In the genomic region with DNA sequence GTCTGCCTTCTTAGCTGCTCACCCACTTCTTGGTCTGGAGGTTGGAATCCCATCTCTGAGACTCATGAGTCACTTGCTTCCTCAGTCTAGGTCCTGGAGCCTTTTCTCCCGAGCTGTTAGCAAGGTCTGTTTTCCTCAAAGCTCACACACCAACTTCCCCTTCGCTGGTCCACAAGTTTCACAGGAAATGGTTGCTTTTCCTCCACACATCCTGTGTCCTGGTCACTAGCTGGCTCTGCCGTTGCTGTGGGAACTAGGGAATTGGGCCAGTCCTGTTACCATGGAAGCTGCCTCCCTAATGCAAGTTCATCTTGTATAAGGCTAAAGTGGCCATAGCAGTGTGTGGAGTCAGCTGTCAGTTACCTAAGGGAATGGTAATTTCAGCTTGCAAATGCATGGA, we compare ENCODE assay signal across 9 mouse cellular contexts. TPM values are rescaled to one million over a fixed set of nuclear protein-coding genes. Genes with fewer than 3 reads are reported as not detected.
DNase-seq lines count a peak whose midpoint lies in the region; ATAC-seq and TF ChIP-seq lines count a peak whose summit lies in the region.
"Had no signal": no experiment of that assay in that cellular context is flagged by ENCODE, and none has a peak within 500 bp of the region (broad histone marks: within the 10 kb centered on the region; RNA-seq: fewer than 3 reads in every experiment).

No protein-coding gene starts in this region.

- H3K4me2 ChIP-seq in kidney, embryonic 15.5 days: no peak overlapping the region
- no peak overlapping the region for H3K4me2 ChIP-seq in kidney, embryonic 14.5 days (replicated peaks; ENCODE audit: low read depth, low read length)
- H3K4me2 ChIP-seq in heart, embryonic 16.5 days (ENCODE audit: low read depth, low read length): no peak overlapping the region
- no peak overlapping the region for H3K4me2 ChIP-seq in lung, postnatal 0 days (replicated peaks; ENCODE audit: low read depth, low read length)
- H3K4me2 ChIP-seq: limb, embryonic 12.5 days had no signal

- H3K9me3 ChIP-seq in kidney, embryonic 15.5 days (replicated peaks): no peaks in the 10 kb centered on the region
- H3K9me3 ChIP-seq in kidney, embryonic 14.5 days (ENCODE audit: control insufficient read depth, low read length): no peaks in the 10 kb centered on the region
- no peaks in the 10 kb centered on the region for H3K9me3 ChIP-seq in heart, embryonic 16.5 days (replicated peaks; ENCODE audit: control insufficient read depth, low read length)
- H3K9me3 ChIP-seq in lung, postnatal 0 days (ENCODE audit: low read length): no peaks in the 10 kb centered on the region
- H3K9me3 ChIP-seq: limb, embryonic 12.5 days had no signal

- peak; percentile 57 for DNase-seq in lung, postnatal 0 days (ENCODE audit: low spot score)
- DNase-seq in frontal cortex, postnatal 14 days (ENCODE audit: low spot score in 2 of 2): no peak
- no peak for DNase-seq in left cerebral cortex, adult 18-20 months (ENCODE audit: low spot score in 2 of 2)

- peak; percentile 41; the same call in 1 of the 2 replicates for ATAC-seq in kidney, embryonic 15.5 days (replicated peaks; ENCODE audit: low FRiP score)
- no peak for ATAC-seq in kidney, embryonic 14.5 days (ENCODE audit: low FRiP score, low TSS enrichment)
- peak; percentile 75 for ATAC-seq in granulocyte monocyte progenitor cell, adult 5-6 weeks (replicated peaks; ENCODE audit: poor library complexity, severe bottlenecking)
- ATAC-seq in heart, embryonic 16.5 days (replicated peaks; ENCODE audit: extremely low read depth, insufficient read depth, low FRiP score): peak; percentile 15; the same call in 1 of the 2 replicates
- peak; percentile 18 for ATAC-seq in lung, postnatal 0 days

- no peaks in the 10 kb centered on the region for H3K27me3 ChIP-seq in kidney, embryonic 15.5 days
- H3K27me3 ChIP-seq in kidney, embryonic 14.5 days (ENCODE audit: control insufficient read depth, insufficient read depth, low read length): no peaks in the 10 kb centered on the region
- H3K27me3 ChIP-seq in heart, embryonic 16.5 days (ENCODE audit: control insufficient read depth, insufficient read depth, low read length): no peaks in the 10 kb centered on the region
- H3K27me3 ChIP-seq in lung, postnatal 0 days (replicated peaks; ENCODE audit: insufficient read depth, low read length): no peaks in the 10 kb centered on the region
- H3K27me3 ChIP-seq: limb, embryonic 12.5 days had no signal

- TF ChIP-seq CTCF in lung, postnatal 0 days (IDR thresholded peaks at IDR 0.05): no peak

- TF ChIP-seq EP300 in lung, postnatal 0 days (IDR thresholded peaks at IDR 0.05): peak; percentile 57; the same call in 1 of the 2 replicates

- WGBS in kidney, embryonic 15.5 days: 45% methylated on average over 3 of the region's 3 CpGs
- WGBS in kidney, embryonic 14.5 days: 35% methylated on average over 3 of the region's 3 CpGs
- 34% methylated on average over 3 of the region's 3 CpGs for WGBS in heart, embryonic 16.5 days
- 17% methylated on average over 3 of the region's 3 CpGs for WGBS in lung, postnatal 0 days

- peak overlapping the region; percentile 34; the same call in 1 of the 2 replicates for H3K27ac ChIP-seq in kidney, embryonic 15.5 days
- no peak overlapping the region for H3K27ac ChIP-seq in kidney, embryonic 14.5 days (ENCODE audit: low read depth, low read length)
- peak overlapping the region; percentile 60 for H3K27ac ChIP-seq in heart, embryonic 16.5 days (ENCODE audit: low read length)
- H3K27ac ChIP-seq in lung, postnatal 0 days (ENCODE audit: low read length): peak overlapping the region; percentile 69
- H3K27ac ChIP-seq: limb, embryonic 12.5 days had no signal

- no peak overlapping the region for H3K9ac ChIP-seq in kidney, embryonic 15.5 days
- H3K9ac ChIP-seq in kidney, embryonic 14.5 days (ENCODE audit: low read depth, low read length): no peak overlapping the region
- H3K9ac ChIP-seq in heart, embryonic 16.5 days (ENCODE audit: low read length): no peak overlapping the region
- H3K9ac ChIP-seq in lung, postnatal 0 days (replicated peaks; ENCODE audit: low read depth): no peak overlapping the region
- H3K9ac ChIP-seq: limb, embryonic 12.5 days had no signal

- H3K4me1 ChIP-seq in kidney, embryonic 15.5 days: peaks cover 38% of the 10 kb centered on the region
- H3K4me1 ChIP-seq in kidney, embryonic 14.5 days (ENCODE audit: control insufficient read depth, insufficient read depth, low read length): peaks cover 13% of the 10 kb centered on the region
- peaks cover 65% of the 10 kb centered on the region for H3K4me1 ChIP-seq in heart, embryonic 16.5 days (ENCODE audit: control insufficient read depth, insufficient read depth, low read length)
- H3K4me1 ChIP-seq in lung, postnatal 0 days (ENCODE audit: insufficient read depth, low read depth, low read length): peaks cover 24% of the 10 kb centered on the region; the same call in 1 of the 2 replicates

- H3K4me3 ChIP-seq in kidney, embryonic 15.5 days (replicated peaks): no peak overlapping the region
- H3K4me3 ChIP-seq in kidney, embryonic 14.5 days (ENCODE audit: low read length): no peak overlapping the region
- H3K4me3 ChIP-seq in heart, embryonic 16.5 days (ENCODE audit: low read length): no peak overlapping the region
- H3K4me3 ChIP-seq in lung, postnatal 0 days (ENCODE audit: low read depth, low read length): no peak overlapping the region
- H3K4me3 ChIP-seq: limb, embryonic 12.5 days had no signal

- no peaks in the 10 kb centered on the region for H3K36me3 ChIP-seq in kidney, embryonic 15.5 days
- H3K36me3 ChIP-seq in kidney, embryonic 14.5 days (ENCODE audit: control insufficient read depth, insufficient read depth, low read length): no peaks in the 10 kb centered on the region
- H3K36me3 ChIP-seq in heart, embryonic 16.5 days (ENCODE audit: control insufficient read depth, insufficient read depth): peaks cover 56% of the 10 kb centered on the region
- H3K36me3 ChIP-seq in lung, postnatal 0 days (ENCODE audit: insufficient read depth, low read length): no peaks in the 10 kb centered on the region
- H3K36me3 ChIP-seq: limb, embryonic 12.5 days had no signal

RNA-seq across cellular contexts. Expression of a gene that starts 12.2 kb away (rescaled TPM):
- polyA plus RNA-seq in kidney, embryonic 15.5 days (2015; fragmentation: Nextera tagmentation; extraction: Ambion mirVana): 7.3 and 7.5 TPM in 2 replicates
- polyA plus RNA-seq in kidney, embryonic 14.5 days (2014; fragmentation: Nextera tagmentation; extraction: Ambion mirVana): 5.0 and 7.7 TPM in 2 replicates
- total RNA-seq in granulocyte monocyte progenitor cell, adult 5-6 weeks (2014; fragmentation: Nextera tagmentation): 4.7 and 6.8 TPM in 2 replicates
- total RNA-seq in granulocyte monocyte progenitor cell, adult 5-6 weeks (2017): 0.62 and 0.90 TPM in 2 replicates
- polyA plus RNA-seq in heart, embryonic 16.5 days (2015; fragmentation: Nextera tagmentation; extraction: Ambion mirVana): 128 and 145 TPM in 2 replicates
- polyA plus RNA-seq in lung, postnatal 0 days (2015; fragmentation: Nextera tagmentation; extraction: Ambion mirVana): 19.7 and 21.5 TPM in 2 replicates
- total RNA-seq in left cerebral cortex, adult 18-20 months (2021): 100 to 1,000 TPM; 503 to 562 TPM
- total RNA-seq: MEL had no signal
